Mouse (Mus musculus): ENCODE results near the gene Celf2. TPM values are rescaled to one million over a fixed set of nuclear protein-coding genes. Genes with fewer than 3 reads are reported as not detected.

Gene Celf2
- polyA plus RNA-seq, 1 experiment from 2014 or later = 131 TPM

DNA sequence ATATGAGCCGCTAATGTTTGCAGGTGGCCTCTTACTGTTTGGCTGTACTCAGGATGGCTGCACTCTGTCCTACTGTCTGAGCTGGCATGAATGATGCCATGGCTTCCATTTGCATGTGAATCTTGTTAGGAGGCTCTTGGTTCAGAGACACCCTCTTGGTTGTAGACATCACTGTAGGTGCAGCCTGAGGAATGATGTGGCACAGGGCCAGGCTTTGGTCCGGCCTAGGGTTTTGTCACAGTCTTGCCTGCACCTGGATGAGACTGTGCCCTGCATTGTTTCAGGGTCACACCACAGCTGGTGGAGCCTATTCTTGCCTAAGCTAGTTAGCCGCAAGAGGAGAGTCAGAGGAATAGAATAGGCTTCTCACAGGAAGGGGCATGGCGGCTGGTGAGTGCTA is 977.0 kb downstream of the Celf2 start:
- Histone ChIP-seq H3K27ac (replicated peaks) (no peak overlapping the region), H3K9me3 (no peaks in the 10 kb centered on the region), H3K9ac (replicated peaks) (no peak overlapping the region), H3K4me1 (no peaks in the 10 kb centered on the region), H3K4me3 (no peak overlapping the region), H3K27me3 (no peaks in the 10 kb centered on the region), H3K4me2 (replicated peaks) (no peak overlapping the region), H3K36me3 (no peaks in the 10 kb centered on the region)
- WGBS = 58% methylated on average over 4 of the region's 4 CpGs
- ATAC-seq (ENCODE audit: low FRiP score, low read depth) = no peak

DNA sequence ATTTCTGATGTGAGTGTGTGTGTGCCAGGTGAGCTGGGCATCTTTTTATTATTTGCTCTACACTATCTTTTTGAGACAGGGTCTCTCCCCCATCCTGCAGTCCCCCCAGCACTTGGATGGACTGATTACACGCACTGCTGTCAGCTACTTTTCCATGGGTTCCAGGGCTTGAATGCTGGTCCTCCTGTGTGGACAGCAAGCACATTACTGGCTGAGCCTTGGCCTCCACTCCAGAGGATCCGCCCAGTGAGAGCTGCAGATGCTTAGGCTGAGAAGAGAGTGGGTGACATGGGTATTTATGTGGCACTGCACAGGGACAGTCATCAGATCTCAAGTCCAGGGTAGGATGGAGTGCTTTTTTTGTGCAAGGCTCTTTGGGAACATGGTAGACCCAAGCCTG is 981.3 kb downstream of the Celf2 start:
- ATAC-seq (ENCODE audit: low FRiP score, low read depth) = no peak
- H3K4me3 ChIP-seq = no peak overlapping the region

DNA sequence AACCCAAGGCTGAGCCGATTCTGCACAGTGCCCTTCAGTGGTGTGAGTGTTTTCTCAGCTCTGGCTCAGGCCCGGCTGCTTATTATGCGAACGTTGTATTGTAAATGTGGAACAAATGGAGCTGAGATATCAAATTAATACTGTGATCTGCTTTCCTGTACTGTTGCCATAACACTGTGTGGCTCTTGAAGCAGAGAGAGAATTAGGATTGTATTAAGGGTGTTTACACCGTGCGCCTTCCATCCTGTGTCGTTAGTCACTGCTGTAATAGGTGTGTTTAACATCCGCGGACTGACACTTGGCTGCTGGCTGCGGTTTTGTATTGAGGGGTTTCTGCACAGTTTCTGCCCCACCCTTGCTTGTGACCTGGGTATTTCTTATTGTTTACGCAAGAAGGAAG is 982.5 kb downstream of the Celf2 start:
- Histone ChIP-seq H3K36me3 (no peaks in the 10 kb centered on the region), H3K9ac (replicated peaks) (no peak overlapping the region), H3K27ac (replicated peaks) (no peak overlapping the region), H3K4me3 (no peak overlapping the region), H3K27me3 (no peaks in the 10 kb centered on the region), H3K4me1 (no peaks in the 10 kb centered on the region), H3K4me2 (replicated peaks) (no peak overlapping the region), H3K9me3 (no peaks in the 10 kb centered on the region)
- ATAC-seq (ENCODE audit: low FRiP score, low read depth) = no peak
- WGBS = 85% methylated on average over 11 of the region's 11 CpGs

More for the DNA sequence above, 981.3 kb downstream of the Celf2 start:
- Histone ChIP-seq H3K27me3 (no peaks in the 10 kb centered on the region), H3K27ac (replicated peaks) (no peak overlapping the region), H3K4me1 (no peaks in the 10 kb centered on the region), H3K9me3 (no peaks in the 10 kb centered on the region), H3K9ac (replicated peaks) (no peak overlapping the region), H3K36me3 (no peaks in the 10 kb centered on the region), H3K4me2 (replicated peaks) (no peak overlapping the region)
- 92% methylated on average over 2 of the region's 2 CpGs for WGBS

- no peak for ATAC-seq (ENCODE audit: low FRiP score, low read depth)
- Histone ChIP-seq H3K9me3 (no peaks in the 10 kb centered on the region), H3K27me3 (no peaks in the 10 kb centered on the region), H3K9ac (replicated peaks) (no peak overlapping the region), H3K36me3 (no peaks in the 10 kb centered on the region), H3K4me1 (no peaks in the 10 kb centered on the region), H3K4me2 (replicated peaks) (no peak overlapping the region), H3K27ac (replicated peaks) (no peak overlapping the region), H3K4me3 (no peak overlapping the region)
- 67% methylated on average over 4 of the region's 4 CpGs for WGBS
Measured at GRCm38 (mm10) chr2:6526311-6526710, 983.1 kb downstream of the Celf2 start.

DNA sequence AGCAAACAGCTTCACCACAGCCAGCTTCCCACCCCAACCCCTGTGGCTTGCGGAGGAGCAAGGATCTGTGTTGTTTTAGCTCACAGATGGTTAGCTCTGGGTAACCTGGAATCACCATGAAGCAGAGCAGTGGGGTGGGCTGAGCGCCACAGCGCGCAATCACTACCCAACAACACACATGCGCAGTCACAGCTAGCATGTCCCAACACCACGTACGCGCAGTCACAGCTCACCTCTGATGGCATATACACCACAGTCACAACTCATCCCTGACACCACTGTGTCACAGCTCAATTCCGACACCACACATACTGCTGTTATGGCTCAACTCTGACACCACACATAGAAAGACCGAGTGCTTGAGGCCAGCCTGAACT is 985.5 kb downstream of the Celf2 start:
- Histone ChIP-seq H3K9me3 (no peaks in the 10 kb centered on the region), H3K36me3 (no peaks in the 10 kb centered on the region), H3K4me2 (replicated peaks) (no peak overlapping the region), H3K9ac (replicated peaks) (no peak overlapping the region), H3K4me1 (no peaks in the 10 kb centered on the region), H3K27me3 (no peaks in the 10 kb centered on the region), H3K27ac (replicated peaks) (no peak overlapping the region), H3K4me3 (no peak overlapping the region)
- WGBS = 98% methylated on average over 10 of the region's 10 CpGs
- 0 out of 2 replicates have a peak, but pooled peaks have one; percentile 19 for ATAC-seq (ENCODE audit: low FRiP score, low read depth)

DNA sequence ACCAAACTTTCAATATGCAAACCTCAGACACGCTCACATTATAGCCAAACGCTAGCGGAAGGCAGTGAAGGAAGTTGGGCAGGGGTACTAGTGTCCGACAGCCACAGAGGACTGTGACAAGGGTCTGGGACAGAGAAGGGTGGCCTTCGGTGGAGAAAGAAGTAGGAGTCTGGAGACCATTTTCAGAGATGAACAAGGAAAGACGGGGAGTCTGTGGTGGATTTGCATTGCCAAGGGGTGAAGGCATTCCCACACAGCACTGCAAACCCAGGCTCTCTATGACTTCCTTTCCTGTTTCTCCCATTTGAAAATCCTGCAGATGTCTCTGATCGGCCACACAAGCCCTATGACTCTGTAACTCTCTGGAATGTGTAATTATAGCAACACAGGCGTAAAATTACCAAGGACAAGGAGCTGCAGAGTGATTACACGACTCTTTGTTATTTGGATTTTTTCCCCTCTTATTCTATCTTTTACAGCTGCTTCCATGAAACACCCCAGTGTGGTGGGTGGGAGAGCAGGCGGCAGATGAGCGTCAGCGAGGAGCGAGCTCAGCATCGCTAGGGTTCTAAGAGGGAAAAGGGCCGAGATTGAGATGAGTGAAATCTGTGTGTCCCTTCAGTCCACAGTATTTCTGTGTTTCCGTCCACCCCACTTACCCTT is 986.0 kb downstream of the Celf2 start:
- Histone ChIP-seq H3K27me3 (no peaks in the 10 kb centered on the region), H3K27ac (replicated peaks) (no peak overlapping the region), H3K36me3 (no peaks in the 10 kb centered on the region), H3K9me3 (no peaks in the 10 kb centered on the region), H3K4me1 (no peaks in the 10 kb centered on the region), H3K9ac (replicated peaks) (no peak overlapping the region), H3K4me2 (replicated peaks) (no peak overlapping the region), H3K4me3 (no peak overlapping the region)
- no peak for ATAC-seq (ENCODE audit: low FRiP score, low read depth)
- 75% methylated on average over 16 of the region's 16 CpGs for WGBS

GRCm38 (mm10) chr2:6522411-6522810 is 987.0 kb downstream of the Celf2 start:
- H3K36me3 ChIP-seq = no peaks in the 10 kb centered on the region
- H3K27me3 ChIP-seq = no peaks in the 10 kb centered on the region
- WGBS = 90% methylated on average over 4 of the region's 4 CpGs
- H3K9me3 ChIP-seq = no peaks in the 10 kb centered on the region
- no peak overlapping the region for H3K9ac ChIP-seq (replicated peaks)
- no peak overlapping the region for H3K4me2 ChIP-seq (replicated peaks)
- H3K27ac ChIP-seq (replicated peaks) = no peak overlapping the region
- no peaks in the 10 kb centered on the region for H3K4me1 ChIP-seq
- H3K4me3 ChIP-seq = no peak overlapping the region
- ATAC-seq (ENCODE audit: low FRiP score, low read depth) = no peak

DNA sequence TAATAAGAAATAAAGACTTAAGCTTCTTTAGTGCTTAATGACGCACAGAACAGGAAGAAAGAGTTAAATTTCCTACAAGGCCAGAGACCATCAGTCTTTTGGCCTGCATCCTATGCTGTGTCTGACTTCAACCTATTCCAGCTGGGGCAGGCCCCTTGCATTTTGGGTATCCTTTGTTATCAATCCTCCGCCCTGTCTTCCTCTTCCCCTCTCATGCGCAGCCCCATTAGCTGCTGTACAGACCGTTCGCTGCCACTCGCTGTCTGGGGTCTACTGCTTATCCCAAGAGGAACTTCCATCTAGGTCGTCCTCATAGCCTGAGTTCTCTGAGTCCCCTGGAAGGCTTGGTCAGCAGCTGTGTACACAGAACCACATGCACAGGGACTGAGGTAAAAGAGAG is 996.2 kb downstream of the Celf2 start:
- WGBS = 75% methylated on average over 7 of the region's 7 CpGs
- Histone ChIP-seq H3K27me3 (no peaks in the 10 kb centered on the region), H3K4me1 (no peaks in the 10 kb centered on the region), H3K9ac (replicated peaks) (no peak overlapping the region), H3K9me3 (no peaks in the 10 kb centered on the region), H3K4me2 (replicated peaks) (no peak overlapping the region), H3K36me3 (no peaks in the 10 kb centered on the region), H3K4me3 (no peak overlapping the region), H3K27ac (replicated peaks) (no peak overlapping the region)
- ATAC-seq (ENCODE audit: low FRiP score, low read depth) = no peak

GRCm38 (mm10) chr2:6507071-6507470 is 1002.3 kb downstream of the Celf2 start:
- WGBS = 35% methylated on average over 3 of the region's 3 CpGs
- no peak overlapping the region for H3K4me2 ChIP-seq (replicated peaks)
- no peaks in the 10 kb centered on the region for H3K36me3 ChIP-seq
- no peak overlapping the region for H3K27ac ChIP-seq (replicated peaks)
- no peaks in the 10 kb centered on the region for H3K27me3 ChIP-seq
- H3K9me3 ChIP-seq = no peaks in the 10 kb centered on the region
- no peak overlapping the region for H3K4me3 ChIP-seq
- H3K9ac ChIP-seq (replicated peaks) = no peak overlapping the region
- peaks cover 6% of the 10 kb centered on the region; the same call in 1 of the 2 replicates for H3K4me1 ChIP-seq
- no peak for ATAC-seq (ENCODE audit: low FRiP score, low read depth)

GRCm38 (mm10) chr2:6505979-6506811 is 1003.2 kb downstream of the Celf2 start:
- Histone ChIP-seq H3K27ac (replicated peaks) (peak overlapping the region; percentile 44), H3K4me2 (replicated peaks) (no peak overlapping the region), H3K9me3 (no peaks in the 10 kb centered on the region), H3K27me3 (no peaks in the 10 kb centered on the region), H3K4me1 (peaks cover 6% of the 10 kb centered on the region; the same call in 1 of the 2 replicates), H3K4me3 (no peak overlapping the region), H3K9ac (replicated peaks) (no peak overlapping the region), H3K36me3 (no peaks in the 10 kb centered on the region)
- WGBS = 55% methylated on average over 13 of the region's 13 CpGs
- ATAC-seq (ENCODE audit: low FRiP score, low read depth) = peak; percentile 78

DNA sequence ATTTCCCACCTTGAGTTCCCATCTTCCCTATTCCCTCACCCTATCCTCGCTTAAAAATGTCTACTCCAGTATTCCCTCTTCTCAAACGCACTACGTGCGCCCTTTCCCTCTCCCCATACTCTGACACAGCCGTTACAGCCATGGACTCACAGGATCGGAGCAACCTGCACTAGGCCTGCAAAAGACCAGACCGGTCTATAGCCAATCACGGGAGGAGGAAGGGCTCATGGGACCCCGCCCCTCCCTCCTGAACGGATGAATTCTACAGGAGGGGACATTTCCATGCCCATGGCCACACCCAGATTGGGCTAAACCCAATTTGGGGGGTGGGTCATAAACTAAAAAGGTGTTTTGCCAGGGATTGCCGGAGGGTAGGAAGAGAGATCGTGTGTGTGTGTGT is 1003.8 kb downstream of the Celf2 start:
- peak; percentile 21; the same call in 1 of the 2 replicates for ATAC-seq (ENCODE audit: low FRiP score, low read depth)
- Histone ChIP-seq H3K4me2 (replicated peaks) (no peak overlapping the region), H3K36me3 (no peaks in the 10 kb centered on the region), H3K27me3 (no peaks in the 10 kb centered on the region), H3K4me1 (peaks cover 6% of the 10 kb centered on the region; the same call in 1 of the 2 replicates), H3K9me3 (no peaks in the 10 kb centered on the region), H3K27ac (replicated peaks) (peak overlapping the region; percentile 44; the same call in 1 of the 2 replicates), H3K4me3 (no peak overlapping the region), H3K9ac (replicated peaks) (no peak overlapping the region)
- 85% methylated on average over 12 of the region's 12 CpGs for WGBS

- 83% methylated on average over 12 of the region's 12 CpGs for WGBS
- H3K36me3 ChIP-seq = no peaks in the 10 kb centered on the region
- ATAC-seq (ENCODE audit: low FRiP score, low read depth) = no peak
- H3K27ac ChIP-seq (replicated peaks) = no peak overlapping the region
- no peak overlapping the region for H3K4me3 ChIP-seq
- no peak overlapping the region for H3K9ac ChIP-seq (replicated peaks)
- H3K27me3 ChIP-seq = no peaks in the 10 kb centered on the region
- no peak overlapping the region for H3K4me2 ChIP-seq (replicated peaks)
- H3K4me1 ChIP-seq = no peaks in the 10 kb centered on the region
- H3K9me3 ChIP-seq = no peaks in the 10 kb centered on the region
Measured at GRCm38 (mm10) chr2:6498101-6498500, 1011.3 kb downstream of the Celf2 start.

Data from midbrain, embryonic 12.5 days (tissue).